Mouse (Mus musculus) mouse trophoblast stem cell (cell line): ENCODE measurements around the gene Thy1.

ENCODE experiments used
- in situ Hi-C, 2 experiments: fragments of 300-500 bp; cut with MseI, MboI; formaldehyde crosslinking; loops; 2 replicates in 1 of 2; 3 replicates in 1 of 2; pipeline ENCODE4 v1.15.1; 2025

The Thy1 gene

DNA sequence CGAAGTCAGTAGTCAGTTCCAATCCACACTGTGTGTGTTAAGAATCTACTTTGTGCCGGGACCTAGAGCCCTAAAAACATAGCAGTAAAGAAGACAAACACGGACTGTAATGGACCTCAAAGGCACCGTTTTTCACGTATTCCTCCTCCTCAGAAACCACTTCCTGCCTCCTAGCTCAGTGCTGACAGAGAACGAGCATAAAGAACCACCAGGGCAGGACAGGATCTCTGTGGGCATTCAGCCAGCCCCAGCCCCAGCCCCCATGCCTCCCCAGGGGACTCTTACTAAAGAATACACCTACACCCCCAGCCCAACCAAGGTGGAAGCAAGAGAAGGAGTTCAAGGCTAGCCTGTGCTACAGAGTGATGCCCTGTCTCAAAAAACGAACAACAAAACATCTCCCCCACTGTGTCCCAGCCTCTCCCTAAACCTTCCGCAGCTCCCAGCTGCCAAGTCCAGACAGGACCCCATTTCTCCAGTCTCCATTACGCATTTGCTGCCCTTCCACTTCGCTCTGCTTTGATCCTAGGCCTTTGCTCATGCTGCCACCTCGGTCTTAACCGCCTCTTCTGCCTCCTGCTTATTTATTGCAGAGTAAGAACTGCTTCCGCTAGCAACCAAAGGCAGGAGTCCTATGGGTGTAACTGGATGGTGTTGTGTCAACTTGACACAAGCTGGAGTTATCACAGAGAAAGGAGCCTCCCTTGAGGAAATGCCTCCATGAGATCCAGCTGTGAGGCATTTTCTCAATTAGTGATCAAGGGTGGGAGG is 9.0 kb upstream of the Thy1 start:
- in situ Hi-C loops: no loop called here

DNA sequence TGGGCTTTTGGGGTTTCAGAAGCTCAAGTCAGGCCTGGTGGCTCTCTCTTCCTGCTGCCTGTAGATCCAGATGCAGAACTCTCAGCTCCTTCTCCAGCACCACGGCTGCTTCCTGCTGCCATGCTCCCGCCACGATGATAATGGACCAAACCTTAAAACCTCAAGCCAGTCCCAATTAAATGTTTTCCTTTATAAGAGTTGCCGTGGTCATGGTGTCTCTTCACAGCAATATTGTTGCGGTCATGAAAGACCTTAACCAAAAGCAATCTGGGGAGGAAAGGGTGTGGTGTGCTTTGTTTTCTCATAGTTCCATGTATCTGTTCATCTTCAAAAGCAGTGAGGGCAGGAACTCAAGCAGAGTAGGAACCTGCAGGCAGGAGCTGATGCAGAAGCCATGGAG is 6.1 kb upstream of the Thy1 start:
- in situ Hi-C loops: no loop called here

DNA sequence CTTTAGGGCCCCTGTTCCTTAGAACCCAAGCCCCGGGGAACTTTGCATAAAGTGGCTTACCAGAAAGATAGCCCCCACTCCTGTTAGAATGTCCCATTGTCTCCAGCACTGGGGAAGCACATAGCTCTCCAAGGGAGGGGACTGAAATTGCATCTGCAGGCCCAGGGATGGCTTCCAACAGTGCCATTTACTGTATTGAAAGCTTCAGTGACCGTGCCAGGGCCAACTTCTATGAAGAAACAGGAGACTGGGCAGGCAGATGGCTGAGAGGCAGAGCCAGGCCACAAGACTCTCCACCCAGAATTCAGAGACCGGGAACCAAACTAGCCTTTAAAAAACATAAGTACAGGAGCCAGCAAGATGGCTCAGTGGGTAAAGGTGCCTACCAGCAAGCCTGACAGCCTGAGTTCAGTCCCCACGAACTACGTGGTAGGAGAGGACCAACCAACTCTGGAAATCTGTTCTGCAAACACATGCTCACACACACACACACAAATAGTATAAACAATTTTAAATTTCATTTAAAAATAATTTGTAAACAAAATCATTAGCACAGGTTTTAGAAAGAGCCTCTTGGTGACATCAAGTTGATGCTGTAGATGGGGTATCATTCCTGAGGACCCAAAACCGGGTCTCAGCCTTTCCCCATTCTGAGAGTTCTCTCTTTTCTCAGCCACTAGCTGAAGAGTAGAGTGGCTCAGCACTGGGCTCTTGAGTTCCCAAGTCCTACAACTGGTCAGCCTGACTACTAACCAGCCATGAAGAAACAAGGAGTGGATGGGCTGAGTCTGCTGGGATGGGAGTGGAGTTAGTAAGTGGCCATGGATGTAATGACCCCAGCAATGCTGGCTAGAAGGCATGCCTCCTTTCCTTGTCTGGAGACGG is 1.4 kb upstream of the Thy1 start:
- in situ Hi-C loops: no loop called here

DNA sequence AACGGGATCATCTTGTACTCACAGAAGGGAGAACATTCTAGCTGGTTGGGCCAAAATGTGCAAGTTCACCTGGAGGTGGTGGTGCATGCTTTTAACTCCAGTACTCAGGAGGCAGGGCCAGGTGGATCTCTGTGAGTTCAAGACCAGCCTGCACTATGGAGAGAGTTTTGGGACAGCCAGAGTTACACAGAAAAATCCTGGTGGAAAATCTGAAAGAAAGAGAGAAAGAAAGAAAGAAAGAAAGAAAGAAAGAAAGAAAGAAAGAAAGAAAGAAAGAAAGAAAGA is 846 bp upstream of the Thy1 start:
- in situ Hi-C loops: no loop called here

DNA sequence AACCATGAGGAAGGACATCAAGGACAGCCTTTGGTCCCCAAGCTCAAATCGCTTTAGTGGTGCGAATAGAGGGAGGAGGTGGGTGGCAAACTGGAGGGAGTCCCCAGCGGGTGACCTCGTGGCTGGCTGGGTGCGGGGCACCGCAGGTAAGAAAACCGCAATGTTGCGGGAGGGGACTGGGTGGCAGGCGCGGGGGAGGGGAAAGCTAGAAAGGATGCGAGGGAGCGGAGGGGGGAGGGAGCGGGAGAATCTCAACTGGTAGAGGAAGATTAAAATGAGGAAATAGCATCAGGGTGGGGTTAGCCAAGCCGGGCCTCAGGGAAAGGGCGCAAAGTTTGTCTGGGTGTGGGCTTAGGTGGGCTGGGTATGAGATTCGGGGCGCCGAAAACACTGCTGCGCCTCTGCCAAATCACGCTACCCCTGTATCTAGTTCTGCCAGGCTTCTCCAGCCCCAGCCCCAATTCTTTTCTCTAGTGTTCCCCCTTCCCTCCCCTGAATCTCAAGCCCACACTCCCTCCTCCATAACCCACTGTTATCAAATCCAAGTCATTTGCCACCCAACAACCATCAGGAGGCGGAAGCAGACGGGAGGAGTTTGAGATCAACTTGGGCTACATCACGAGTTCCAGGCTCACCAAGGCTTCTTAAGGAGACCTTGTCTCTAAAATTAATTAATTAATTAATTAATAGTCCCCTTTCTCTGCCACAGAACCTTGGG is 683 bp downstream of the Thy1 start:
- in situ Hi-C loops: no loop called here

DNA sequence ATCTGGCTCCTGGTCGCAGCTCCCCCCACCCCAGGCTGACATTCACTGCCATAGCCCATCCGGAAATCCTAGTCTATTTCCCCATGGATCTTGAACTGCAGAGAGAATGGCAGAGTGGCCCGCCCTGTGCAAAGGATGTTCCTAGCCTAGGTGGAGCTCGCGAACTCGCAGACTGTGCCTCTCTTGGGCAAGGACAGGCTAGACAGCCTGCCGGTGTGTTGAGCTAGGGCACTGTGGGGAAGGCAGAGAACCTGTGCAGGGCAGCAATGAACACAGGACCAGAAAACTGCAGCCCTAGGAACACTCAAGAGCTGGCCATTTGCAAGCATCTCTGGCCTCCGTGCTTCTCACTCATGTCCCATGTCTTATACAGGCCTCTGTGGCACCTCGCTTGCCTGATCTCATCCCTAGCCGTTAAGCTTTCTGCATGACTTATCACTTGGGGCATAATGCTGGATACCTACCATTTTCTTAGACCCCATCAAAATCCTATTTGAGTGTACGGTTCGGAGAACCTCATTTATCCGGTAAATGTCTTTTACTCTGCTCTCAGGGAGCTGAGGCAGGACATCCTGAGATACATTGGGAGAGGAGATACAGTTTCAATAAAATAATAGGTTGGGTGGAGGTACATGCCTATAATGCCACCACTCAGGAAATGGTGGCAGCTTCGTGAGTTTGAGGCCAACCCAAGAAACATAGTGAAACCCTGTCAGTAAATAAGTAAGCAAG is 1.4 kb downstream of the Thy1 start:
- in situ Hi-C loops: no loop called here

DNA sequence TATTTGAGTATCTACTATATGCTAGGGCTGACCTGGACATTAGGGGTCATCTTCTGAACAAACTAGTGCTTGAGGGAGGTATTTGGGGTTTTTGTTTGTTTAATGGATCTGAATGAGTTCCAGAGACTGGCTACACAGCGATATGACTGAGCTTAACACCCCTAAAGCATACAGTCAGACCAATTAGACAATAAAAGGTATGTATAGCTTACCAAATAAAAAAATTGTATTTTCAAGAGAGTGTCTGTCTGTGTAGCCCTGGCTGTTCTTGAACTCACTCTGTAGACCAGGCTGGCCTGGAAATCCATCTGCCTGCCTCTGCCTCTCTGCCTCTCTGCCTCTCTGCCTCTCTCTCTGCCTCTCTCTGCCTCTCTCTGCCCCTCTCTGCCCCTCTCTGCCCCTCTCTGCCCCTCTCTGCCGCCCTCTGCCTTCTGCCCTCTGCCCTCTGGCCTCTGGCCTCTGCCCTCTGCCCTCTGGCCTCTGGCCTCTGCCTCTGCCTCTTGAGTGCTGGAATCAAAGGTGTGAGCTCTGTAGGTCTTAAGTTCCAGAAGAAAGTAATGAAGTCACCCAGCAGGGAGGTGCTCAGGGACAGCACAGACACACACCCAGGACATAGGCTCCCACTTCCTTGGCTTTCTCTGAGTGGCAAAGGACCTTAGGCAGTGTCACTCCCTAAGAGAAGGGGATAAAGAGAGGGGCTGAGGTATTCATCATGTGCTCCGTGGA is 2.1 kb downstream of the Thy1 start:
- in situ Hi-C loops: no loop called here

DNA sequence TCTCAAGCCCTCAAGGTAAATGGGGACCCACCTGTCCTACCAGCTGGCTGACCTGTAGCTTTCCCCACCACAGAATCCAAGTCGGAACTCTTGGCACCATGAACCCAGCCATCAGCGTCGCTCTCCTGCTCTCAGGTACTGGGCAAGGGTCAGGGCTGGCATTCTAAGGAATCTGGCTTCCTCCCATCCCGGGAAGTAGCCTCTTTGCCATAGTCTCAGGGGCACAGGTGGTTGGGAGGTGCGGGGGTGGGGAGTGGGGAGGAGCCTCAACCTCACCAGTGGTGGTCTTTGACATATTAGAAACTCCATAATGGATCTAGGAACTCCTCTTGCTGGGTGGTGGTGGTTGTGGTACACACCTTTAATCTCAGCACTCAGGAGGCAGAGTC is 2.7 kb downstream of the Thy1 start:
- in situ Hi-C loops: no loop called here

DNA sequence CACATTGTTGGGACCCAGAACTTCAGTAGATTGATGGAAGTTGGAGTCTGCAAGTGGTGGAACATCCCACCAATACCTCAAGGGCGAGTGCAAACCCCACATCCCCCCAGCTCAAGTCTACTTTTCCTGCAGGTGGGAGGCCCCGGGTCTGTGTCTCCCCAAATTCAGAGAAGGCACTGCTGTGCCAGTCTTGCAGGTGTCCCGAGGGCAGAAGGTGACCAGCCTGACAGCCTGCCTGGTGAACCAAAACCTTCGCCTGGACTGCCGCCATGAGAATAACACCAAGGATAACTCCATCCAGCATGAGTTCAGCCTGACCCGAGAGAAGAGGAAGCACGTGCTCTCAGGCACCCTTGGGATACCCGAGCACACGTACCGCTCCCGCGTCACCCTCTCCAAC is 3.2 kb downstream of the Thy1 start:
- in situ Hi-C loops: no loop called here

DNA sequence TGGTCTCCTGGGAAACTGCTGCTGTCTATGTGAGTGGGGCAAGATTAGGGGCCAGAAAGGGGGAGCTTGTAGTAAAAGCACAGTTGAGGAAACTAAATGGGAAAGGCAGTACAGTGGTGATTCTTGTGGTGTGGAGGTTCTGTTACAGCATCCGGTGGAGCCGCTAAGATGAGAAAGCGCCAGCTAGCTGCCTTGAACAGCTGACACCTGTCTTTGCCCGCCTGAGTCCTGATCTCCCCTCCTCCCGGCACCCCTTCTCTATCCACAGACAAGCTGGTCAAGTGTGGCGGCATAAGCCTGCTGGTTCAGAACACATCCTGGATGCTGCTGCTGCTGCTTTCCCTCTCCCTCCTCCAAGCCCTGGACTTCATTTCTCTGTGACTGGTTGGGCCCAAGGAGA is 3.9 kb downstream of the Thy1 start:
- in situ Hi-C loops: no loop called here

DNA sequence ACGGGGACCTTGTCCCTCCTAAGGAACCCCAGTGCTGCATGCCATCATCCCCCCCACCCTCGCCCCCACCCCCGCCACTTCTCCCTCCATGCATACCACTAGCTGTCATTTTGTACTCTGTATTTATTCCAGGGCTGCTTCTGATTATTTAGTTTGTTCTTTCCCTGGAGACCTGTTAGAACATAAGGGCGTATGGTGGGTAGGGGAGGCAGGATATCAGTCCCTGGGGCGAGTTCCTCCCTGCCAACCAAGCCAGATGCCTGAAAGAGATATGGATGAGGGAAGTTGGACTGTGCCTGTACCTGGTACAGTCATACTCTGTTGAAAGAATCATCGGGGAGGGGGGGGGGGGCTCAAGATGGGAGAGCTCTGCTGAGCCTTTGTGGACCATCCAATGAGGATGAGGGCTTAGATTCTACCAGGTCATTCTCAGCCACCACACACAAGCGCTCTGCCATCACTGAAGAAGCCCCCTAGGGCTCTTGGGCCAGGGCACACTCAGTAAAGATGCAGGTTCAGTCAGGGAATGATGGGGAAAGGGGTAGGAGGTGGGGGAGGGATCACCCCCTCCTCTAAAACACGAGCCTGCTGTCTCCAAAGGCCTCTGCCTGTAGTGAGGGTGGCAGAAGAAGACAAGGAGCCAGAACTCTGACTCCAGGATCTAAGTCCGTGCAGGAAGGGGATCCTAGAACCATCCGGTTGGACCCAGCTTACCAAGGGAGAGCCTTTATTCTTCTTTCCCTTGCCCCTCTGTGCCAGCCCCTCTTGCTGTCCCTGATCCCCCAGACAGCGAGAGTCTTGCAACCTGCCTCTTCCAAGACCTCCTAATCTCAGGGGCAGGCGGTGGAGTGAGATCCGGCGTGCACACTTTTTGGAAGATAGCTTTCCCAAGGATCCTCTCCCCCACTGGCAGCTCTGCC is 4.6 kb downstream of the Thy1 start:
- in situ Hi-C loops: no loop called here

DNA sequence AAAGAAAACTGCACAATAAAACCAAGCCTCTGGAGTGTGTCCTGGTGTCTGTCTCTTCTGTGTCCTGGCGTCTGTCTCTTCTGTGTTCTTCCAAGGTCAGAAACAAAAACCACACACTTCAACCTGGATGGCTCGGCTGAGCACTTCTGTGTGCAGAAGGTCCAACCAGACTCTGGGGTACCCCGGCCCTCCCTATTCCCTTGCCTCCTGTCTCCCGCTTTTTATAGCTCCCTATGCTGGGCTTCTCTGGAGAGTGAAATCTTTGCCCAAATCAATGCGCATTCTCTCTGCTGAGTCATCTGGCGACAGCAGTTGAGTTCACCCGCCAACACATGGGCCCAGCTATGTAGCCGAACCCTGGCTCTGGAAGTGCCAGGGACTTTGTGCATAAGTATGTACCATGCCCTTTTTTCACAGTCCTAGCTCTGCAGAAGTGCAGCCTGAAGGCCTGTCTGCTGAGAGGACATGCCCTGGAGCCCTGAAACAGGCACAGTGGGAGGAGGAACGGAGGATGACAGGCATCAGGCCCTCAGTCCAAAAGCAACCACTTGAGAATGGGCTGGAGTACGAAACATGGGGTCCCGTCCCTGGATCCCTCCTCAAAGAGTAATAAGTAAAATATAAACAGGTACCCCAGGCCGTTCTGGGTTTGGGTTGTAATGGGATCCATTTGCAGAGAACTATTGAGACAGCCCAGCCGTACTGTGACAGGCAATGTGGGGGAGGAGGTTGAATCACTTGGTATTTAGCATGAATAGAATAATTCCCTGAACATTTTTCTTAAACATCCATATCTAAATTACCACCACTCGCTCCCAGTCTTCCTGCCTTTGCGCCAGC is 5.6 kb downstream of the Thy1 start:
- in situ Hi-C loops: no loop called here

DNA sequence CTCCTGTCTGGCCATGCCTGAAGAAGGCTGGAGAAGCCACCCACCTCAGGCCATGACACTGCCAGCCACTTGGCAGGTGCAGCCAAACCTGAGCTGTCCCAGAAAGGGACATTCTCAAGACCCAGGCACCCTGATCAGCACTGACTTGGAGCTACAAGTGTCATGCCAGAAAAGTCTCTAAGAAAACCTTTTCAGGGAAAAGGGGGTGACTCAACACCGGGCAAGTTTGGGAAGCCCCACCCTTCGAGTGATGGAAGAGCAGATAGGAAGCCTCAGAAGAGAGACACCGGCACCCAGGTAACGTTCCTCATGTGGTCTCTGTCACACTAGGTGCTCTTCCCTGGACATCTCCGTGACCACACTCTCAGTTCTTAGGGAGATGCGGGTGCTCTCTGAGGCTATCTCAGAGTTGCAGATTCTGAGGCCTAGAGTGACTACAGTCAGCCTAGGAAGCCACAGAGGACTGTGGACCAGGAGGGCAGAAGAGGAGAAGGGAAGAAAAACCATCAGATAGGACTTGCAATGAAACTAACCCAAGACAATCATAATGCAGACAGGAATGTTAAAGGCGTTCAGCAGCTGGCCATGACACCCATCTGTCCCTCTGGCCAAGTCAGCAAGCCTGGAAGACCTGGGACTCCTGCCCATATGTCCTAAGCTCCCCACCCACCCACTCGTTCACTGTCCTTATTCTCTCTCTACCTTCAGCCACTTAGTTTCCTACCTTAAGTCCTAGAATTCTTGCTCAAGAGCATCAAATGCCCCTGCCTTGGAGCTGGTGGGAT is 6.4 kb downstream of the Thy1 start:
- in situ Hi-C loops: no loop called here

DNA sequence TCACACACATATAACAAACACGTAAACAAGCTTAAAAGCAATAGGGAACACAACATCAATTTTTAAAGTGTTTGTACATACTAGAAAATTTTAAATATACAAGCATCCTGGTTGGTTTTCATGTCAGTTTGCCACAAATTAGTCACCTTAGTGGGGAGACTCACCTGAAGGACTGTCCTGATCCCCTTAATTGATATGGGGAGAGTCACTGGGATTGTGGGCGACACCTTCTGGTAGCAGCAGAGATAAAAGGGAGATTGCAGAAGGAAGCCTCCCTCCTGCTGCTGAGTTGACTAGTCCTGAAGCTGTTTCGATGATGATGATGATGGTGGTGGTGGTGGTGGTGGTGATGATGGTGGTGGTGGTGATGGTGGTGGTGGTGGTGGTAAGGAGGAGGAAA is 9.7 kb downstream of the Thy1 start:
- in situ Hi-C loops: no loop called here

DNA sequence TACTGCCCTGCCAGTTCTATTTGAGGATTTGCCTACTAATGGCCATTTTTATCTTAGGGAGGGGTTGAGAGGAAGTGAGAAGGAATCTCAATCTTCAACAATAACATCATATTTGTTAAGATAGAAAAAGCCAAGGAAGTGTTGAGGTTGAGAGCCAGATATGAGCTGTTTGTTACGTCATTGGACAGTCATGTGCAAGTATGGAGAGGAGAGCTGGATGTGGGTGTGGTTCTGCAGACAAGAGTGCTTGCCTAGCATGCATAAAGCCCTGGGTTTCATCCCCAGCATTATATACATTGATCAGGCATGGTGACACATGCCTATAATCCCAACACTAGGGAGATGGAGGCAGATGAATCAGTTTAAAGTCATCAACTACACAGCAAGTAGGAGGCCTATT is 10.8 kb downstream of the Thy1 start:
- in situ Hi-C loops: no loop called here

DNA sequence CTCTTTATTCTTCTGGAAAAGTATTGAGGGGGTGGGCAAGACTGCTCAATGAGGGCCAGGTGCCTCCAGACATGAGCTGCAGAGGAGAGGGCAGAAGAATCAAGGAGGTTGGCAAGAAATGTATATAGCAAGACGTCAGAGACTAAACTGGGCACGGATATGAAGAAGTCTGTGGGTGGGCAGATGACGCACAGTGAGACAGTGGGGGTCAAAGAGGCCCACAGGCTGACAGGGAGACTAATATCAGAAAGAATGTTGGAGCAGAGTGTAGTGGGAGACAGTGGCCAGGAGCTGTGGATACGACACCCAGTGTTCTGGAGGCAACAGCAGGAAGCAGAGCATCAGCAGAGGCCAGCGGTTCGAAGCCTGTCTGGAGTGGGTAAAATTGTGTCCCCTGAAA is 15.4 kb downstream of the Thy1 start:
- in situ Hi-C loops: loop anchor here in 1 of 2 experiments (5.0 kb wide), 1 partner anchor 66 kb away; no protein-coding TSS in a partner anchor

DNA sequence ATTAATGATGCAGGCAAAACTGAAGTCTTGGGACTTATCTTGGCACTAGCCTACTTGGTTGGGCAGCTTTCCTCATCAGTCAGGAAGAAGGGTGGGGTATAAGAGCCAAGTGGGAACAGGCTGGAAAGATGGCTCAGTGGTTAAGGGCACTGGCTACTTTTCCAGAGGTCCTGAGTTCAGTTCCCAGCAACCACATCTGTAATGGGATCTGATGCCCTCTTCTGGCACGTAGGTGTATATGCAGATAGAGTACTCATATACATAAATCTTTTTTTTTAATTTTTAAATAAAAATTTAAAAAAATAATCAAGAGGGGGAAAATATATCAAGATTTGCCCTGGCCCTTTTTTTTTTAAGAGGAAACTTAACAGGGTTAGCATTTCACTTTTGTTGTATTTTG is 22.0 kb downstream of the Thy1 start:
- in situ Hi-C loops: no loop called here

DNA sequence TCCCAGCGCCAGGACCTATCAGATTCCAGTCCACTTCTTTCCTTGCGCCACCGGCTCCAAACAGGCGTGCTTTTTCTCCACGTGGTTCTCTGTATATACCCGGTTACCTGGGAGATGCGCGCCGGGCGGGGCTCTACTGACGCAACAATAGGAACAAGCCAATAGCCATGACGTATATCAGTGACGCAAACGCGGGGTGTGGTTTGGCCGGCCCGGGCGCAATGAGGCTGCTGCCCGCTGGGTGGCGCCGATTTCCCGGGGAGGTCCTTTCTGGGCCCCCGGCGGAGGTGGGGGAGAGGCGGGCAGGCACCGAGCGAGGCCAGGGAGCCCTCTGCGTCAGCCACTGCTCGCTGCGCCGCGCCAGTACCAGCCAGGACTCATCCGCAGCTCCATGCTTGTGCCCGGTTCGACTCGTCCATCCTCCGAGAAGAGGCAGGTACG is 23.6 kb downstream of the Thy1 start, which contains the start of gene Usp2:
TSS of gene Usp2 (plus strand) at position 237 of the 441 bp plus-strand sequence.
- in situ Hi-C loops: no loop called here
